Mouse (Mus musculus): ENCODE data around the gene Plscr3. TPM values are rescaled to one million over a fixed set of nuclear protein-coding genes. Genes with fewer than 3 reads are reported as not detected.
A peak's percentile ranks its signal among the peaks of the same experiment; 100 is the strongest.

Gene Plscr3
- polyA plus RNA-seq, 1 experiment from 2014 or later, result 90.0 TPM

DNA sequence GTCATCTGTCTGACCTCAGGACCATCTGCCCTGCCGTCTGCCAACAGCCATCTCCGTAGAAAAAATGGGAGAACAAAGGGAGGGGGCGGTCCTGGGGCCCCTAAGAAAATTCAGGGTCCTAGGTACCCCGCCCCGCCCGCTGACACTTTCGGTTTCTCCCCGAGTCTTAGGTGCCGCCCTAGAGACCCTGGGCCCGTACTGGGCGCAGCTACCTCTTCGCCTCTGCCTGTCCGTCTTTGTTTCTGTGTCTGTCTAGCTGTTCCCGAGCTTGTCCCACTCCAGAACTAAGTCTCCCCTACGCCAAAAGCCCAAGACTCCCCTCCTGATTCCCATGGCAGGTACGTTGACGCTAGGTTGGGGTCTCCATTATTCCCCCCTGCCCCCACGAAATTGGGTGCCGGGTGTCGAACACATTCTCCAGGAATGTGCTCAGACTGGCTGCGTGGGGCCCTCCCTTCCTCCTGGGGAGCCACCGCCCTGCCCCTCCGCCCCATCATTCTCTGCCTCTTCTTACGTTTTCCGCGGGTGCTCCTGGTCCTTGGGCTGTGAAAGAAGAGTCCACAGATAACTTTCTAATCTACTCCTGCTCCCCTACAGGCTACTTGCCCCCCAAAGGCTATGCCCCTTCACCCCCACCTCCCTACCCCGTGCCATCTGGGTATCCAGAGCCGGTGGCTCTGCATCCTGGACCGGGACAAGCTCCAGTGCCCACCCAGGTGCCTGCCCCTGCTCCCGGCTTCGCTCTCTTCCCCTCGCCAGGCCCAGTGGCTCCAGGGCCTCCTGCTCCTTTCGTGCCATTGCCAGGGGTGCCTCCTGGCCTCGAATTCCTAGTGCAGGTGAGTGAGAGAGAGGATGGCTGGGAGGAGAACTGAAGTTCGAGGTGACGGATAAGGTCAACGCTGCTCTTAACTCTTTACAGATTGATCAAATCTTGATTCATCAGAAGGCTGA, 837 bp downstream of the Plscr3 start:
- ATAC-seq (replicated peaks; ENCODE audit: insufficient number of reproducible peaks, low FRiP score, low TSS enrichment, low read depth) (peak; percentile 41; the same call in 1 of the 2 replicates), DNase-seq (ENCODE audit: low spot score) (peak; percentile 42)
- WGBS, result 10% methylated on average over 37 of the region's 37 CpGs

DNA sequence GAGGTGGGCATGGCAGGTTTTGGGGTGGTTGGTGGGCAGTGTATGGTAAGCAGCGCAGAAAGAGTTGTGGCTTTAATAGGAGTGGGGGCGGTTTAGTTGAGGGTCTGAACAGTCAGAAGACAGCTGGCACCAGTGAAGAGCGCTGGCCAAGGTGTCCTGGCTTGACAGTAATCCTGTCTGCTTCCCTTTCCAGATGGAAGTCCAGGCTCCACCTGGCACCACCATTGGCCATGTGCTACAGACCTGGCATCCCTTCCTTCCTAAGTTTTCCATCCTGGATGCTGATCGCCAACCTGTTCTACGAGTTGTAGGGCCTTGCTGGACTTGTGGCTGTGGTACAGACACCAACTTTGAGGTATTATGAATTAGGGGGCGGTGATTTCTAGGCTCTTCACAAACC, 1.8 kb downstream of the Plscr3 start:
- Histone ChIP-seq H3K4me3 (ENCODE audit: low read depth, low read length) (no peak overlapping the region), H3K9me3 (replicated peaks; ENCODE audit: control insufficient read depth, low read length) (no peaks in the 10 kb centered on the region), H3K27me3 (ENCODE audit: control insufficient read depth, insufficient read depth, low read length) (no peaks in the 10 kb centered on the region), H3K36me3 (replicated peaks; ENCODE audit: control insufficient read depth, insufficient read depth, low read depth, low read length) (peaks cover 2% of the 10 kb centered on the region), H3K9ac (replicated peaks; ENCODE audit: low read length) (no peak overlapping the region), H3K4me1 (ENCODE audit: control insufficient read depth, insufficient read depth, low read length) (peaks cover 6% of the 10 kb centered on the region), H3K4me2 (ENCODE audit: low read depth, low read length) (no peak overlapping the region; the same call in 1 of the 2 replicates), H3K27ac (replicated peaks; ENCODE audit: low read depth, low read length) (no peak overlapping the region)
- ATAC-seq (replicated peaks; ENCODE audit: insufficient number of reproducible peaks, low FRiP score, low TSS enrichment, low read depth) (no peak), DNase-seq (ENCODE audit: low spot score) (no peak)
- WGBS, result 95% methylated on average over 6 of the region's 6 CpGs

More for the DNA sequence above, 837 bp downstream of the Plscr3 start:
- peaks cover 2% of the 10 kb centered on the region for H3K36me3 ChIP-seq (replicated peaks; ENCODE audit: control insufficient read depth, insufficient read depth, low read depth, low read length)
- H3K4me3 ChIP-seq (ENCODE audit: low read depth, low read length), result peak overlapping the region; percentile 83
- peaks cover 6% of the 10 kb centered on the region for H3K4me1 ChIP-seq (ENCODE audit: control insufficient read depth, insufficient read depth, low read length)
- H3K9ac ChIP-seq (replicated peaks; ENCODE audit: low read length), result peak overlapping the region; percentile 85
- H3K9me3 ChIP-seq (replicated peaks; ENCODE audit: control insufficient read depth, low read length), result no peaks in the 10 kb centered on the region
- H3K4me2 ChIP-seq (ENCODE audit: low read depth, low read length), result peak overlapping the region; percentile 93
- peak overlapping the region; percentile 95 for H3K27ac ChIP-seq (replicated peaks; ENCODE audit: low read depth, low read length)
- no peaks in the 10 kb centered on the region for H3K27me3 ChIP-seq (ENCODE audit: control insufficient read depth, insufficient read depth, low read length)

DNA sequence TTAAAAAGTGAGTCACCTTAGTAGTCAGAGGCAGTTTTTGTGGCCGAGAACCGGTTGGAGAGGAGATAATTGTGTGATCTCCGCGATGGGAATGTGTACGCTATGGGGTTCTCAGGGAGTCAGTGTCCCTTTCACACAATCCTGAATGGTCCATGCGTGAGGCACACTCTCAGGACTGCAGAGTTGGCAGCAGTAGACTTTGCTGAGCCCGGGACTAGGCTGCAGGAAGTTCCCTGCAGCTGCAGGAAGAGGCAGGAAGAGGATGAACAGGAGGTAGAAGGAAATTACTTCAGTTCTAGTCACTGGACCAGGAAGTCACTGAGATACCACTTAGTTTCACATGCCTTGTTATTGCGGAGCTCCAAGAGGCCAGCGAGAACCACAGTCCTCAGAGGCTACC, 3.0 kb downstream of the Plscr3 start:
- H3K9ac ChIP-seq (replicated peaks; ENCODE audit: low read length), result no peak overlapping the region
- H3K4me3 ChIP-seq (ENCODE audit: low read depth, low read length), result no peak overlapping the region
- DNase-seq (ENCODE audit: low spot score) (no peak), ATAC-seq (replicated peaks; ENCODE audit: insufficient number of reproducible peaks, low FRiP score, low TSS enrichment, low read depth) (no peak)
- WGBS, result 88% methylated on average over 9 of the region's 9 CpGs
- peaks cover 2% of the 10 kb centered on the region for H3K36me3 ChIP-seq (replicated peaks; ENCODE audit: control insufficient read depth, insufficient read depth, low read depth, low read length)
- H3K27ac ChIP-seq (replicated peaks; ENCODE audit: low read depth, low read length), result no peak overlapping the region
- peaks cover 6% of the 10 kb centered on the region for H3K4me1 ChIP-seq (ENCODE audit: control insufficient read depth, insufficient read depth, low read length)
- H3K4me2 ChIP-seq (ENCODE audit: low read depth, low read length), result no peak overlapping the region
- no peaks in the 10 kb centered on the region for H3K27me3 ChIP-seq (ENCODE audit: control insufficient read depth, insufficient read depth, low read length)
- H3K9me3 ChIP-seq (replicated peaks; ENCODE audit: control insufficient read depth, low read length), result no peaks in the 10 kb centered on the region

DNA sequence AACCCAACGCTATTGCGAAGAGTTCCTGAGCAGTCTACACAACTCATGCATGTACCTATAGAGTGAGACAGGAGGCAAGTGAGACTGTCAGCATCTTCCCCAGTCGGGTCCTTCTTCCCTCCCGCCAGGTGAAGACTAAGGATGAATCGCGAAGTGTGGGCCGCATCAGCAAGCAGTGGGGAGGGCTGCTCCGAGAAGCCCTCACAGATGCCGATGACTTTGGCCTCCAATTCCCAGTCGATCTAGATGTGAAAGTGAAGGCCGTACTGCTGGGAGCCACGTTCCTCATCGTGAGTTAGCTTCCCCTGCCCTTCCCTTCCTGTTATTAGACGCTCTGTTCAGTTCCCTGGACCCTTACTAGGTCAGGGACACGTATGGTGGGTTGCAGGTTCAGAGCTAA, 3.7 kb downstream of the Plscr3 start:
- H3K27me3 ChIP-seq (ENCODE audit: control insufficient read depth, insufficient read depth, low read length), result no peaks in the 10 kb centered on the region
- DNase-seq (ENCODE audit: low spot score) (no peak), ATAC-seq (replicated peaks; ENCODE audit: insufficient number of reproducible peaks, low FRiP score, low TSS enrichment, low read depth) (no peak)
- no peak overlapping the region for H3K27ac ChIP-seq (replicated peaks; ENCODE audit: low read depth, low read length)
- no peak overlapping the region for H3K9ac ChIP-seq (replicated peaks; ENCODE audit: low read length)
- H3K4me1 ChIP-seq (ENCODE audit: control insufficient read depth, insufficient read depth, low read length), result peaks cover 6% of the 10 kb centered on the region
- no peak overlapping the region for H3K4me2 ChIP-seq (ENCODE audit: low read depth, low read length)
- H3K36me3 ChIP-seq (replicated peaks; ENCODE audit: control insufficient read depth, insufficient read depth, low read depth, low read length), result peaks cover 2% of the 10 kb centered on the region
- H3K9me3 ChIP-seq (replicated peaks; ENCODE audit: control insufficient read depth, low read length), result no peaks in the 10 kb centered on the region
- H3K4me3 ChIP-seq (ENCODE audit: low read depth, low read length), result no peak overlapping the region
- 92% methylated on average over 15 of the region's 15 CpGs for WGBS

DNA sequence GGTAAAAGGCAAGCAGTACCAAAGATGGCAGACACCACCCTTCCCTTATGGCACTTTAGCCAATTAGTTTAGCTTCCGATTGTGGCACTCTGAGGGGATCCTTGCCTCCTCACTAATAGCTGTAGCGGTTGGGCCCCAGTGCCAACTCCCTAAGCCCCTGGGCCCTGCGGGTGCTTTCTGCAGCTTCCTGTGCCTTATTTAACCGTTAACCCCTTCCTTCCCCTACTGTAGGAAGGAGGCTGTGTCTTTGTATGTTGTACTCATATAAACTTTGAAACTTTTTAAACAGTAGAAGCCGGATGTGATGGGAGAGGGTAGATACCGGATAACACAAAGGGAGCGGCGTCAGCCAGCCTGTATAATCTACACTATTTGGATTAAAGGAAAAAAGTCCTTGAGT, 4.6 kb downstream of the Plscr3 start:
- H3K27me3 ChIP-seq (ENCODE audit: control insufficient read depth, insufficient read depth, low read length), result no peaks in the 10 kb centered on the region
- DNase-seq (ENCODE audit: low spot score) (no peak), ATAC-seq (replicated peaks; ENCODE audit: insufficient number of reproducible peaks, low FRiP score, low TSS enrichment, low read depth) (no peak)
- H3K9me3 ChIP-seq (replicated peaks; ENCODE audit: control insufficient read depth, low read length), result no peaks in the 10 kb centered on the region
- H3K4me2 ChIP-seq (ENCODE audit: low read depth, low read length), result no peak overlapping the region
- 74% methylated on average over 8 of the region's 8 CpGs for WGBS
- no peak overlapping the region for H3K9ac ChIP-seq (replicated peaks; ENCODE audit: low read length)
- H3K27ac ChIP-seq (replicated peaks; ENCODE audit: low read depth, low read length), result no peak overlapping the region
- H3K4me1 ChIP-seq (ENCODE audit: control insufficient read depth, insufficient read depth, low read length), result peaks cover 6% of the 10 kb centered on the region
- peaks cover 2% of the 10 kb centered on the region for H3K36me3 ChIP-seq (replicated peaks; ENCODE audit: control insufficient read depth, insufficient read depth, low read depth, low read length)
- no peak overlapping the region for H3K4me3 ChIP-seq (ENCODE audit: low read depth, low read length)

DNA sequence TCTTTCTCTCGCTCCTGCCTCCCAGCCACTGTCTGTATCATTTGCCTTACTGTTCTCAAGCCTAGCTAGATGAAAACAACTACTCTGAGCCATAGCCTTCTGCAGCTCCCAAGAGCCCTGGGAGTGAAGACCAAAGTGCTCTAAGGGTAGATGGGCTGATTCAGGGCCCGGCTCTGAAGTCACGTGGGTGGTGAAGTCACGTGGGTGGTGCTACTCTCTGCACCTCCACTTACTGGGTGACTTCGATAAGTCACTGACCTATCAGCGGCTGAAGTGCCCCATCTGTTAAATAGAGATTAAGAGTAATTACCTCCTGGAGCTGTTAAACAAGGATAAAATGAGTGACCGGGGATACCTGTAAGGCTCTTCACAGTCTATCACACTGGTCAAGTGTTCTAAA, 7.8 kb downstream of the Plscr3 start:
- Histone ChIP-seq H3K9ac (replicated peaks; ENCODE audit: low read length) (no peak overlapping the region), H3K9me3 (replicated peaks; ENCODE audit: control insufficient read depth, low read length) (no peaks in the 10 kb centered on the region), H3K36me3 (replicated peaks; ENCODE audit: control insufficient read depth, insufficient read depth, low read depth, low read length) (peaks cover 2% of the 10 kb centered on the region), H3K27me3 (ENCODE audit: control insufficient read depth, insufficient read depth, low read length) (peaks cover 11% of the 10 kb centered on the region), H3K4me2 (ENCODE audit: low read depth, low read length) (no peak overlapping the region), H3K27ac (replicated peaks; ENCODE audit: low read depth, low read length) (no peak overlapping the region), H3K4me1 (ENCODE audit: control insufficient read depth, insufficient read depth, low read length) (no peaks in the 10 kb centered on the region), H3K4me3 (ENCODE audit: low read depth, low read length) (no peak overlapping the region)
- ATAC-seq (replicated peaks; ENCODE audit: insufficient number of reproducible peaks, low FRiP score, low TSS enrichment, low read depth), result no peak
- DNase-seq (ENCODE audit: low spot score), result no peak
- 85% methylated on average over 7 of the region's 7 CpGs for WGBS

DNA sequence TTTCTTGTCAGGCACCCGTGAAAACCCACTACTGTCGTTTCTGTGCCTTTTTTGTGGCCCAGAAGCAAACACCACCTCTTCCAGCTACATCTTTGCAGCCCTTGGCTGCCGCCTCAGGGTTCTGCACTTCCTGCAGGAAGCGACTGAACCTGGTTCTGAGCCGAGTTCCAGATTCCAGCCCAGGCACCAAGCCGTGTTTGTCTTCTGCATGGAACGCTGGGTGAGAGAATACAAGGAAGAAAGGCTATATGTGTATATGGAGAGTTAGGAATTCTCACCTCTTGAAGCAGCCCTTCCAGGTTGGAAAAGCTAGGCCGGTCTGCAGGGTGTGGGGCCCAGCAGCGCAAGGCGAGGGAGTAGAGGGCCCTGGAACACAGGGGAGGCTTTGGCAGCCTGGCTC, 8.5 kb downstream of the Plscr3 start:
- 81% methylated on average over 10 of the region's 10 CpGs for WGBS
- H3K4me2 ChIP-seq (ENCODE audit: low read depth, low read length), result no peak overlapping the region
- no peaks in the 10 kb centered on the region for H3K9me3 ChIP-seq (replicated peaks; ENCODE audit: control insufficient read depth, low read length)
- ATAC-seq (replicated peaks; ENCODE audit: insufficient number of reproducible peaks, low FRiP score, low TSS enrichment, low read depth) (no peak), DNase-seq (ENCODE audit: low spot score) (no peak)
- no peak overlapping the region for H3K4me3 ChIP-seq (ENCODE audit: low read depth, low read length)
- no peaks in the 10 kb centered on the region for H3K4me1 ChIP-seq (ENCODE audit: control insufficient read depth, insufficient read depth, low read length)
- H3K36me3 ChIP-seq (replicated peaks; ENCODE audit: control insufficient read depth, insufficient read depth, low read depth, low read length), result peaks cover 1% of the 10 kb centered on the region; the same call in 1 of the 2 replicates
- peaks cover 13% of the 10 kb centered on the region for H3K27me3 ChIP-seq (ENCODE audit: control insufficient read depth, insufficient read depth, low read length)
- no peak overlapping the region for H3K9ac ChIP-seq (replicated peaks; ENCODE audit: low read length)
- H3K27ac ChIP-seq (replicated peaks; ENCODE audit: low read depth, low read length), result no peak overlapping the region

DNA sequence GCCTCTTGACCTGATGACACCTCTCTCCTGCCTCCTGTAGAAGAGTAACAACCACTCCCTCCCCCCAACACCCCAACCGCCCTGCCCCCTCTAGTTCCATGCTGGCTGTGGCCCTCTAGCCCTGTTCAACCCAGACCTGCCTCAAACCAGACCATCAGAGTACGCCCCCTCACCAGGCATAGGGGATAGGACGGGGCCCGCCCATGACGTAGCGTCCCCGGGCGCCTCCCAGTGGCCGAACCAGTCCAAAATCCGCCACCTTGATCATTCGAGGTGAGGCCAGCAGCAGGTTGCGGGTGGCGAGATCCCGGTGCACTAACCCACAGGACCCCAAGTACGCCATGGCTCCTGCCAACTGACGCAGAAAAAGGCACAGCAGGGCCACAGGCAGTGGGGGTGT, 9.2 kb downstream of the Plscr3 start:
- ATAC-seq (replicated peaks; ENCODE audit: insufficient number of reproducible peaks, low FRiP score, low TSS enrichment, low read depth) (peak; percentile 42; the same call in 1 of the 2 replicates), DNase-seq (ENCODE audit: low spot score) (peak; percentile 64)
- Histone ChIP-seq H3K27me3 (ENCODE audit: control insufficient read depth, insufficient read depth, low read length) (peaks cover 13% of the 10 kb centered on the region), H3K4me3 (ENCODE audit: low read depth, low read length) (no peak overlapping the region; the same call in 1 of the 2 replicates), H3K9me3 (replicated peaks; ENCODE audit: control insufficient read depth, low read length) (no peaks in the 10 kb centered on the region), H3K36me3 (replicated peaks; ENCODE audit: control insufficient read depth, insufficient read depth, low read depth, low read length) (no peaks in the 10 kb centered on the region; the same call in 1 of the 2 replicates), H3K9ac (replicated peaks; ENCODE audit: low read length) (no peak overlapping the region), H3K27ac (replicated peaks; ENCODE audit: low read depth, low read length) (no peak overlapping the region), H3K4me1 (ENCODE audit: control insufficient read depth, insufficient read depth, low read length) (no peaks in the 10 kb centered on the region), H3K4me2 (ENCODE audit: low read depth, low read length) (no peak overlapping the region)
- 18% methylated on average over 16 of the region's 16 CpGs for WGBS

Data from embryonic facial prominence, embryonic 11.5 days (tissue).